Mouse (Mus musculus) urinary bladder, postnatal 14 days (tissue): ENCODE results near the gene Zfp281.
A peak's percentile ranks its signal among the peaks of the same experiment; 100 is the strongest.

ENCODE experiments used
- DNase-seq: peaks from one replicate; pipeline ENCODE4 v3.0.0; 2021; ENCODE audit warnings: low spot score

Gene Zfp281

GRCm38 (mm10) chr1:136658456-136659227 is 33.9 kb downstream of the Zfp281 start:
- no peak for DNase-seq

GRCm38 (mm10) chr1:136659337-136659736 is 34.6 kb downstream of the Zfp281 start:
- DNase-seq = no peak

GRCm38 (mm10) chr1:136659917-136660316 is 35.2 kb downstream of the Zfp281 start:
- DNase-seq = no peak

GRCm38 (mm10) chr1:136661511-136661910 is 36.8 kb downstream of the Zfp281 start:
- no peak for DNase-seq

- DNase-seq = no peak
Observed at GRCm38 (mm10) chr1:136661939-136662563, 37.4 kb downstream of the Zfp281 start.

GRCm38 (mm10) chr1:136664921-136665582 is 40.4 kb downstream of the Zfp281 start:
- DNase-seq = peak; percentile 28

- no peak for DNase-seq
Observed at GRCm38 (mm10) chr1:136666513-136666912, 41.8 kb downstream of the Zfp281 start.

GRCm38 (mm10) chr1:136669926-136670325 is 45.2 kb downstream of the Zfp281 start:
- DNase-seq = no peak

GRCm38 (mm10) chr1:136670421-136670820 is 45.7 kb downstream of the Zfp281 start:
- no peak for DNase-seq

- no peak for DNase-seq
Observed at GRCm38 (mm10) chr1:136671767-136672434, 47.2 kb downstream of the Zfp281 start.

- DNase-seq = no peak
Observed at GRCm38 (mm10) chr1:136672564-136672963, 47.9 kb downstream of the Zfp281 start.

- DNase-seq = no peak
Observed at GRCm38 (mm10) chr1:136673293-136673692, 48.6 kb downstream of the Zfp281 start.

- no peak for DNase-seq
Observed at GRCm38 (mm10) chr1:136674548-136675455, 50.1 kb downstream of the Zfp281 start.

- DNase-seq = no peak
Observed at GRCm38 (mm10) chr1:136675736-136676444, 51.2 kb downstream of the Zfp281 start.

GRCm38 (mm10) chr1:136676445-136676755 is 51.7 kb downstream of the Zfp281 start:
- DNase-seq = no peak

- DNase-seq = no peak
Observed at GRCm38 (mm10) chr1:136677847-136678325, 53.2 kb downstream of the Zfp281 start.

GRCm38 (mm10) chr1:136678836-136679235 is 54.1 kb downstream of the Zfp281 start:
- DNase-seq = no peak
